In genomic region chr3:51965436-51965835, GRCm38 (mm10) we compare ENCODE assay signal across 9 mouse cellular contexts.
DNase-seq lines count a peak whose midpoint lies in the region; ATAC-seq lines count a peak whose summit lies in the region.
"Had no signal": no experiment of that assay in that cellular context is flagged by ENCODE, and none has a peak within 500 bp of the region (broad histone marks: within the 10 kb centered on the region; RNA-seq: fewer than 3 reads in every experiment).

No protein-coding gene starts in this region.

- no peak overlapping the region for H3K4me2 ChIP-seq in lung, embryonic 16.5 days (ENCODE audit: low read depth, low read length)
- no peak overlapping the region for H3K4me2 ChIP-seq in forebrain, embryonic 16.5 days (ENCODE audit: low read length)
- peak overlapping the region; percentile 19; the same call in 1 of the 2 replicates for H3K4me2 ChIP-seq in stomach, embryonic 16.5 days (ENCODE audit: low read depth, low read length)
- H3K4me2 ChIP-seq: heart, embryonic 12.5 days; liver, embryonic 15.5 days had no signal

- H3K9ac ChIP-seq in lung, embryonic 16.5 days (ENCODE audit: low read length) = no peak overlapping the region
- H3K9ac ChIP-seq in forebrain, embryonic 16.5 days (replicated peaks; ENCODE audit: low read depth, low read length) = no peak overlapping the region; the same call in 1 of the 2 replicates
- 0 out of 2 replicates have a peak overlapping the region, but pooled peaks have one; percentile 31 for H3K9ac ChIP-seq in stomach, embryonic 16.5 days (ENCODE audit: low read length)
- H3K9ac ChIP-seq: heart, embryonic 12.5 days; liver, embryonic 15.5 days had no signal

- no peak overlapping the region for H3K4me3 ChIP-seq in lung, embryonic 16.5 days (ENCODE audit: low read length)
- H3K4me3 ChIP-seq in forebrain, embryonic 16.5 days (replicated peaks; ENCODE audit: low read length) = no peak overlapping the region
- H3K4me3 ChIP-seq in stomach, embryonic 16.5 days (replicated peaks; ENCODE audit: low read length) = no peak overlapping the region
- H3K4me3 ChIP-seq: heart, embryonic 12.5 days; liver, embryonic 15.5 days had no signal

- WGBS in lung, embryonic 16.5 days = 17% methylated on average over 2 of the region's 2 CpGs
- WGBS in forebrain, embryonic 16.5 days = 32% methylated on average over 2 of the region's 2 CpGs
- WGBS in stomach, embryonic 16.5 days = 16% methylated on average over 2 of the region's 2 CpGs

- peak overlapping the region; percentile 23; the same call in 1 of the 2 replicates for H3K27ac ChIP-seq in lung, embryonic 16.5 days (ENCODE audit: low read length)
- H3K27ac ChIP-seq in forebrain, embryonic 16.5 days (ENCODE audit: low read length) = peak overlapping the region; percentile 46
- peak overlapping the region; percentile 58 for H3K27ac ChIP-seq in stomach, embryonic 16.5 days (ENCODE audit: low read length)
- H3K27ac ChIP-seq: liver, embryonic 15.5 days had no signal

- H3K27me3 ChIP-seq in lung, embryonic 16.5 days (ENCODE audit: control insufficient read depth, insufficient read depth, low read depth, low read length) = no peaks in the 10 kb centered on the region
- H3K27me3 ChIP-seq in forebrain, embryonic 16.5 days (replicated peaks; ENCODE audit: control insufficient read depth, insufficient read depth, low read length) = no peaks in the 10 kb centered on the region
- H3K27me3 ChIP-seq in stomach, embryonic 16.5 days (ENCODE audit: control insufficient read depth, insufficient read depth, low read length) = no peaks in the 10 kb centered on the region
- H3K27me3 ChIP-seq: heart, embryonic 12.5 days; liver, embryonic 15.5 days had no signal

- no peaks in the 10 kb centered on the region for H3K36me3 ChIP-seq in lung, embryonic 16.5 days (ENCODE audit: control insufficient read depth, insufficient read depth, low read length)
- H3K36me3 ChIP-seq in forebrain, embryonic 16.5 days (ENCODE audit: control insufficient read depth, insufficient read depth) = no peaks in the 10 kb centered on the region
- H3K36me3 ChIP-seq in stomach, embryonic 16.5 days (ENCODE audit: control insufficient read depth, insufficient read depth, low read length) = no peaks in the 10 kb centered on the region
- H3K36me3 ChIP-seq: heart, embryonic 12.5 days; liver, embryonic 15.5 days had no signal

- H3K4me1 ChIP-seq in lung, embryonic 16.5 days (replicated peaks; ENCODE audit: control insufficient read depth, insufficient read depth, low read length) = peaks cover 41% of the 10 kb centered on the region
- H3K4me1 ChIP-seq in forebrain, embryonic 16.5 days (replicated peaks; ENCODE audit: control insufficient read depth, insufficient read depth, low read length) = peaks cover 24% of the 10 kb centered on the region
- H3K4me1 ChIP-seq in stomach, embryonic 16.5 days (ENCODE audit: control insufficient read depth, insufficient read depth, low read length) = peaks cover 31% of the 10 kb centered on the region

- DNase-seq in lung, postnatal 14 days = no peak
- no peak for DNase-seq in gastrocnemius, postnatal 25 days
- no peak for DNase-seq in retina, embryonic 14.5 days (ENCODE audit: low spot score)

- H3K9me3 ChIP-seq in lung, embryonic 16.5 days (ENCODE audit: control insufficient read depth, low read length) = no peaks in the 10 kb centered on the region
- no peaks in the 10 kb centered on the region for H3K9me3 ChIP-seq in forebrain, embryonic 16.5 days (ENCODE audit: control insufficient read depth, low read length)
- no peaks in the 10 kb centered on the region for H3K9me3 ChIP-seq in stomach, embryonic 16.5 days (replicated peaks; ENCODE audit: control insufficient read depth, low read length)
- H3K9me3 ChIP-seq: heart, embryonic 12.5 days; liver, embryonic 15.5 days had no signal

- no peak for ATAC-seq in lung, embryonic 16.5 days (ENCODE audit: low read depth)
- ATAC-seq in forebrain, embryonic 16.5 days = no peak
- ATAC-seq in megakaryocyte progenitor cell, adult 5-6 weeks (replicated peaks; ENCODE audit: poor library complexity) = 0 out of 2 replicates have a peak, but pooled peaks have one; percentile 41
- no peak for ATAC-seq in stomach, embryonic 16.5 days (ENCODE audit: insufficient read depth, low FRiP score)
